Mouse (Mus musculus): ENCODE measurements around the gene 1700012P22Rik. TPM values are rescaled to one million over a fixed set of nuclear protein-coding genes. Genes with fewer than 3 reads are reported as not detected.

Gene 1700012P22Rik
- total and polyA plus RNA-seq, 3 experiments: not detected

- Histone ChIP-seq H3K27ac (ENCODE audit: insufficient read depth, low read depth) (no peak overlapping the region), H3K4me1 (ENCODE audit: control insufficient read depth in 1 of 2, insufficient read depth in 2 of 2) (no peaks in the 10 kb centered on the region), H3K36me3 (replicated peaks in 1 of 2; ENCODE audit: control insufficient read depth in 1 of 2, insufficient read depth in 1 of 2, low read length in 1 of 2) (no peaks in the 10 kb centered on the region), H3K4me2 (ENCODE audit: insufficient read depth, low read depth, poor library complexity, severe bottlenecking) (no peak overlapping the region), H3K9me3 (replicated peaks; ENCODE audit: low read length) (peaks cover 18% of the 10 kb centered on the region), H3K27me3 (replicated peaks) (peaks cover 3% of the 10 kb centered on the region), H3K4me3 (replicated peaks in 1 of 3; ENCODE audit: low read depth in 2 of 3, low read length in 2 of 3, poor library complexity in 1 of 3) (no peak overlapping the region), H3K79me2 (replicated peaks; ENCODE audit: control insufficient read depth, extremely low read depth, insufficient read depth, poor library complexity, severe bottlenecking) (no peaks in the 10 kb centered on the region), H3K9ac (ENCODE audit: insufficient read depth, low read depth) (no peak overlapping the region)
- in situ Hi-C loops (cut with MboI; ENCODE audit: low pct_ligation_motif_present, low pct_unique_long_range_greater_than_20kb, low sequenced_read_pairs): no loop called here
- dilution Hi-C loops (cut with MboI; ENCODE audit: extremely low pct_ligation_motif_present, extremely low pct_unique_long_range_greater_than_20kb, low sequenced_read_pairs): no loop called here
- DNase-seq (ENCODE audit: extremely low read depth): no peak
- TF ChIP-seq CTCF (conservative IDR thresholded peaks at IDR 0.05 in 1 of 2, IDR thresholded peaks at IDR 0.05 in 1 of 2; ENCODE audit: low read depth in 2 of 2, low read length in 2 of 2): no peak
- TF ChIP-seq JUN (IDR thresholded peaks at IDR 0.05; ENCODE audit: insufficient read depth, low read depth, low read length): no peak
- TF ChIP-seq PAX5 (IDR thresholded peaks at IDR 0.05; ENCODE audit: low read length): no peak
- TF ChIP-seq E2F4 (IDR thresholded peaks at IDR 0.05; ENCODE audit: insufficient replicate concordance, low read depth, low read length): no peak
- TF ChIP-seq RAD21 (IDR thresholded peaks at IDR 0.05; ENCODE audit: low read depth, low read length): no peak
- TF ChIP-seq JUND (conservative IDR thresholded peaks at IDR 0.05; ENCODE audit: low read depth, low read length): no peak
- TF ChIP-seq USF2 (conservative IDR thresholded peaks at IDR 0.05; ENCODE audit: low read depth, low read length): no peak
- no peak for TF ChIP-seq IRF4 (IDR thresholded peaks at IDR 0.05; ENCODE audit: low read depth, low read length)
- TF ChIP-seq MAFK (IDR thresholded peaks at IDR 0.05; ENCODE audit: insufficient replicate concordance, low read length): no peak
- no peak for TF ChIP-seq SIN3A (IDR thresholded peaks at IDR 0.05; ENCODE audit: low read length)
- TF ChIP-seq MAZ (IDR thresholded peaks at IDR 0.05; ENCODE audit: low read depth, low read length): no peak
- TF ChIP-seq SMC3 (IDR thresholded peaks at IDR 0.05; ENCODE audit: low read depth, low read length): no peak
- TF ChIP-seq UBTF (IDR thresholded peaks at IDR 0.05; ENCODE audit: low read depth, low read length): no peak
Measured at GRCm38 (mm10) chr4:144441582-144441981, 3.0 kb upstream of the 1700012P22Rik start.

- no peak overlapping the region for H3K27ac ChIP-seq (ENCODE audit: insufficient read depth, low read depth)
- H3K4me1 ChIP-seq (ENCODE audit: control insufficient read depth in 1 of 2, insufficient read depth in 2 of 2): no peaks in the 10 kb centered on the region
- H3K4me2 ChIP-seq (ENCODE audit: insufficient read depth, low read depth, poor library complexity, severe bottlenecking): no peak overlapping the region
- TF ChIP-seq ZMIZ1 (IDR thresholded peaks at IDR 0.05; ENCODE audit: low read depth, low read length) (no peak), BHLHE40 (IDR thresholded peaks at IDR 0.05; ENCODE audit: low read depth, low read length) (no peak), MAFK (IDR thresholded peaks at IDR 0.05; ENCODE audit: insufficient replicate concordance, low read length) (no peak), ETS1 (conservative IDR thresholded peaks at IDR 0.05; ENCODE audit: low read depth, low read length) (no peak), GABPA (IDR thresholded peaks at IDR 0.05; ENCODE audit: insufficient replicate concordance, low read depth, low read length) (no peak), CHD2 (IDR thresholded peaks at IDR 0.05; ENCODE audit: low read length) (no peak), MYC (IDR thresholded peaks at IDR 0.05; ENCODE audit: low read depth, low read length) (no peak), RAD21 (IDR thresholded peaks at IDR 0.05; ENCODE audit: low read depth, low read length) (no peak), ELF1 (IDR thresholded peaks at IDR 0.05; ENCODE audit: low read depth, low read length) (no peak), NRF1 (IDR thresholded peaks at IDR 0.05; ENCODE audit: low read depth, low read length) (no peak), RCOR1 (conservative IDR thresholded peaks at IDR 0.05; ENCODE audit: low read depth, low read length) (no peak), HCFC1 (IDR thresholded peaks at IDR 0.05; ENCODE audit: low read depth, low read length) (no peak), MAX (IDR thresholded peaks at IDR 0.05; ENCODE audit: low read length) (no peak), JUND (conservative IDR thresholded peaks at IDR 0.05; ENCODE audit: low read depth, low read length) (no peak), EP300 (IDR thresholded peaks at IDR 0.05; ENCODE audit: low read length) (no peak), NELFE (IDR thresholded peaks at IDR 0.05; ENCODE audit: low read depth, low read length) (no peak), PAX5 (IDR thresholded peaks at IDR 0.05; ENCODE audit: low read length) (no peak), USF1 (IDR thresholded peaks at IDR 0.05; ENCODE audit: low read depth, low read length) (no peak), USF2 (conservative IDR thresholded peaks at IDR 0.05; ENCODE audit: low read depth, low read length) (no peak), JUN (IDR thresholded peaks at IDR 0.05; ENCODE audit: insufficient read depth, low read depth, low read length) (no peak)
- no peaks in the 10 kb centered on the region for H3K79me2 ChIP-seq (replicated peaks; ENCODE audit: control insufficient read depth, extremely low read depth, insufficient read depth, poor library complexity, severe bottlenecking)
- no peaks in the 10 kb centered on the region for H3K36me3 ChIP-seq (replicated peaks in 1 of 2; ENCODE audit: control insufficient read depth in 1 of 2, insufficient read depth in 1 of 2, low read length in 1 of 2)
- in situ Hi-C loops (cut with MboI; ENCODE audit: low pct_ligation_motif_present, low pct_unique_long_range_greater_than_20kb, low sequenced_read_pairs) (no loop called here), dilution Hi-C loops (cut with MboI; ENCODE audit: extremely low pct_ligation_motif_present, extremely low pct_unique_long_range_greater_than_20kb, low sequenced_read_pairs) (no loop called here)
- H3K9me3 ChIP-seq (replicated peaks; ENCODE audit: low read length): peaks cover 16% of the 10 kb centered on the region
- H3K9ac ChIP-seq (ENCODE audit: insufficient read depth, low read depth): no peak overlapping the region
- no peak overlapping the region for H3K4me3 ChIP-seq (replicated peaks in 1 of 3; ENCODE audit: low read depth in 2 of 3, low read length in 2 of 3, poor library complexity in 1 of 3)
- DNase-seq (ENCODE audit: extremely low read depth): no peak
- H3K27me3 ChIP-seq (replicated peaks): peaks cover 3% of the 10 kb centered on the region
Measured at GRCm38 (mm10) chr4:144441095-144441494, 2.5 kb upstream of the 1700012P22Rik start.

Measured in CH12.LX (cell line).